5 mouse cellular contexts compared by ENCODE assay signal in the genomic region with DNA sequence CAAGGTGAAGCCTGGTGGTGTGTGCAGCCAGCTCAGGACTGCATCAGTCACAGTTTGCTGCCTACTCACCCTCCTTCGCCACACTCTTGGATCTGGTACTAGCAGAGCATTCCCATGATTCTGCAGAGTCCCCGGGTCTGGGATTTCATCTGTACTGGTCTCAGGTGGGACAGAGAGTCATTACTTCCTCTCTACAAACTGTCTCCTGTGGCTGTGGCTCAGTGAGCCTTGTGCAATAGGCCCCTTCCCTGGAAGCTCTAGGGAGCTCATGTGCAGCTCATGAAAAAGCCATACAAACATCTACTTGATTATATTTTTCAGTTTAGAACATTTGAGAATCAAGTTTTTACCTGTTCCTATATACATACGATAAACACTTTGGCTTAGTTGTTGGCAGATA. TPM values are rescaled to one million over a fixed set of nuclear protein-coding genes. Genes with fewer than 3 reads are reported as not detected.
A peak's percentile ranks its signal among the peaks of the same experiment; 100 is the strongest.
ATAC-seq lines count a peak whose summit lies in the region.
"Had no signal": no experiment of that assay in that cellular context is flagged by ENCODE, and none has a peak within 500 bp of the region (broad histone marks: within the 10 kb centered on the region; RNA-seq: fewer than 3 reads in every experiment).

No protein-coding gene starts in this region.

- 0 out of 2 replicates have a peak, but pooled peaks have one; percentile 57 for ATAC-seq in common myeloid progenitor, adult 5-6 weeks (replicated peaks; ENCODE audit: low read depth, poor library complexity, severe bottlenecking)
- peak; percentile 82 for ATAC-seq in granulocyte monocyte progenitor cell, adult 5-6 weeks (replicated peaks; ENCODE audit: poor library complexity, severe bottlenecking)
- ATAC-seq in megakaryocyte, adult 5-6 weeks (ENCODE audit: poor library complexity, severe bottlenecking) = peak; percentile 60
- peak; percentile 79 for ATAC-seq in megakaryocyte progenitor cell, adult 5-6 weeks (replicated peaks; ENCODE audit: poor library complexity)

RNA-seq across cellular contexts. Expression of gene Phactr2, which starts 9.9 kb away (rescaled TPM):
- total RNA-seq in common myeloid progenitor, adult 5-6 weeks (2017) = 25.9 and 27.6 TPM in 2 replicates
- total RNA-seq in granulocyte monocyte progenitor cell, adult 5-6 weeks (2014; fragmentation: Nextera tagmentation) = 27.3 and 33.7 TPM in 2 replicates
- 15.8 and 16.8 TPM in 2 replicates for total RNA-seq in granulocyte monocyte progenitor cell, adult 5-6 weeks (2017)
- 31.2 and 40.1 TPM in 2 replicates for total RNA-seq in megakaryocyte, adult 5-6 weeks (2015)
- total RNA-seq in megakaryocyte, adult 5-6 weeks (2017) = 30.1 and 40.2 TPM in 2 replicates
- 26.2 and 26.4 TPM in 2 replicates for total RNA-seq in megakaryocyte progenitor cell, adult 5-6 weeks (2015)
- total RNA-seq in megakaryocyte progenitor cell, adult 5-6 weeks (2017) = 21.7 and 24.4 TPM in 2 replicates
- total RNA-seq: MEL had no signal

RNA-seq across cellular contexts. Expression of gene Fuca2, which starts 35.0 kb away (rescaled TPM):
- 46.3 and 56.7 TPM in 2 replicates for total RNA-seq in common myeloid progenitor, adult 5-6 weeks (2017)
- 77.6 and 108 TPM in 2 replicates for total RNA-seq in granulocyte monocyte progenitor cell, adult 5-6 weeks (2014; fragmentation: Nextera tagmentation)
- 101 and 111 TPM in 2 replicates for total RNA-seq in granulocyte monocyte progenitor cell, adult 5-6 weeks (2017)
- 181 and 184 TPM in 2 replicates for total RNA-seq in megakaryocyte, adult 5-6 weeks (2015)
- 95.8 and 116 TPM in 2 replicates for total RNA-seq in megakaryocyte, adult 5-6 weeks (2017)
- total RNA-seq in megakaryocyte progenitor cell, adult 5-6 weeks (2015) = 149 and 158 TPM in 2 replicates
- total RNA-seq in megakaryocyte progenitor cell, adult 5-6 weeks (2017) = 95.1 and 101 TPM in 2 replicates

Comparison
In these comparisons a context has a peak if more than half of its experiments do, and no peak if none do; other contexts are left out.
1. Peak in every context shown above with its lines: ATAC-seq.